Mouse (Mus musculus): Measurements from ENCODE around the gene Eps15. TPM values are rescaled to one million over a fixed set of nuclear protein-coding genes. Genes with fewer than 3 reads are reported as not detected.

Gene Eps15
- polyA plus RNA-seq, 1 experiment, result 83.9 TPM

DNA sequence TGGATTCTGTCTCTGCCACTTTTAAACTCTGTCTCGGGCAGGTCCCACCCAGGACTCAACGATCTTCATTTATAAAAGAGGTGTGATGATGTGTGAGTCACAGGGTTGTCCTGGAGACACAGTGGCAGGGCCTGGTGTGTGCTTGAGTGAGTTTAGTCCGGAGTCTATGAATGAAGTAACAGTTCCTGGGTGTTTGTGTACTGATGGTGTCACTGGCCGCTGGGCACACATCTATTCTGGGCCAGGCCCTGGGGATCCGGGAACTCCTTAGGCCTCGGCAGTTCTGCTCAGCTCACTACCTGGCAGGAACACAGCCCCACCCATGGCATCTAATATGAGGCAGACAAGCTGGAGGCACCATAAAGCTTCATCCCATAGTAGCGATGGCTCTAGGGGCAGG, 141.5 kb downstream of the Eps15 start:
- TF ChIP-seq POLR2A (IDR thresholded peaks at IDR 0.05; ENCODE audit: low read depth, low read length), result no peak
- TF ChIP-seq CTCF (IDR thresholded peaks at IDR 0.05; ENCODE audit: borderline replicate concordance, insufficient read depth, low read length), result no peak
- Histone ChIP-seq H3K4me3 (ENCODE audit: insufficient read depth, low read length) (no peak overlapping the region), H3K4me1 (ENCODE audit: control insufficient read depth, insufficient read depth, low read length) (no peaks in the 10 kb centered on the region), H3K27ac (ENCODE audit: insufficient read depth, low read length) (no peak overlapping the region)

- no peak overlapping the region for H3K27ac ChIP-seq (ENCODE audit: insufficient read depth, low read length)
Measured at GRCm38 (mm10) chr4:109422436-109422835, 142.4 kb downstream of the Eps15 start.

GRCm38 (mm10) chr4:109423438-109423837, 143.4 kb downstream of the Eps15 start:
- Histone ChIP-seq H3K4me3 (ENCODE audit: insufficient read depth, low read length) (no peak overlapping the region), H3K4me1 (ENCODE audit: control insufficient read depth, insufficient read depth, low read length) (no peaks in the 10 kb centered on the region), H3K27ac (ENCODE audit: insufficient read depth, low read length) (no peak overlapping the region)
- no peak for TF ChIP-seq CTCF (IDR thresholded peaks at IDR 0.05; ENCODE audit: borderline replicate concordance, insufficient read depth, low read length)
- no peak for TF ChIP-seq POLR2A (IDR thresholded peaks at IDR 0.05; ENCODE audit: low read depth, low read length)

More at GRCm38 (mm10) chr4:109422436-109422835, 142.4 kb downstream of the Eps15 start:
- Histone ChIP-seq H3K4me3 (ENCODE audit: insufficient read depth, low read length) (no peak overlapping the region), H3K4me1 (ENCODE audit: control insufficient read depth, insufficient read depth, low read length) (no peaks in the 10 kb centered on the region)
- no peak for TF ChIP-seq POLR2A (IDR thresholded peaks at IDR 0.05; ENCODE audit: low read depth, low read length)

DNA sequence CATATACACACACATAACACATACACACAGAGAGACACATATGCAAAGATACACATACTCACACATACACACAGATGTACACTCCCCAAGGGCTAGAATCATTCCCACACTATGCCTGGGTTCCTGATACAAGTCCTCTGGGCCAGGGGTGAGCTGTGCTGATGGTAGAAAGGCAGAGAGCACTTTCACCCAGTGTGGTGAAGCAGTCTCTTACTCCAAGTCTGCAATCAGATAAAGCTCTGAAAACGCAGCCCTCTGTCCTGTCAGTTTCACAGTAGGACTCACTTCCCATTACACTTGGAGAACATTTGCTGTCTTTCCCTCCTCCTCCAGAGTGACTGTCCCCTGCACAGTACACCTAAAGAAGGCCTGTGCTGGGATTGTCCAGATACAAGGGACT, 147.0 kb downstream of the Eps15 start:
- no peak for TF ChIP-seq POLR2A (IDR thresholded peaks at IDR 0.05; ENCODE audit: low read depth, low read length)
- TF ChIP-seq CTCF (IDR thresholded peaks at IDR 0.05; ENCODE audit: borderline replicate concordance, insufficient read depth, low read length), result no peak
- Histone ChIP-seq H3K4me3 (ENCODE audit: insufficient read depth, low read length) (no peak overlapping the region), H3K27ac (ENCODE audit: insufficient read depth, low read length) (no peak overlapping the region), H3K4me1 (ENCODE audit: control insufficient read depth, insufficient read depth, low read length) (no peaks in the 10 kb centered on the region; the same call in 1 of the 2 replicates)

- no peak for TF ChIP-seq CTCF (IDR thresholded peaks at IDR 0.05; ENCODE audit: borderline replicate concordance, insufficient read depth, low read length)
- TF ChIP-seq POLR2A (IDR thresholded peaks at IDR 0.05; ENCODE audit: low read depth, low read length), result no peak
- Histone ChIP-seq H3K4me3 (ENCODE audit: insufficient read depth, low read length) (no peak overlapping the region), H3K27ac (ENCODE audit: insufficient read depth, low read length) (no peak overlapping the region), H3K4me1 (ENCODE audit: control insufficient read depth, insufficient read depth, low read length) (peaks cover 6% of the 10 kb centered on the region; the same call in 1 of the 2 replicates)
Measured at GRCm38 (mm10) chr4:109430250-109430649, 150.2 kb downstream of the Eps15 start.

DNA sequence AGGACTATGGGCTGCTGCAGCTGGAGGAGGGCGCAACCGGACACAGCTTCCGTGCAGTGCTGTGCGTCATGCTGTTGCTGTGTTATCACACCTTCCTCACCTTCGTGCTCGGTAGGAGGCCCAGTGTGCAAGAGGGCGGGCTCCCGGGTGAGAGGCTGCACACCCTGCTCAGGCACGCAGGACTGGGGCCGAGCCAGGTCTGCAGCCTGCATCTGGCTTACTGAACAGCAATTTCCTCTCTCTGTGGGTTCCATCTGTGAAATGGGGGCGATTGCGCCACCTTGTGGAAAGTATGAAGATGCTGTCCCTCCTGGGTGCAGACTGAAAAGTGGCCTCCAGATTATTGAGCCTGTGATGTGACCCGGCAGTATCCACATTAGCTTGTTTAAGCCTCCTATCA, 150.8 kb downstream of the Eps15 start:
- H3K27ac ChIP-seq (ENCODE audit: insufficient read depth, low read length), result no peak overlapping the region
- peaks cover 6% of the 10 kb centered on the region; the same call in 1 of the 2 replicates for H3K4me1 ChIP-seq (ENCODE audit: control insufficient read depth, insufficient read depth, low read length)
- no peak overlapping the region for H3K4me3 ChIP-seq (ENCODE audit: insufficient read depth, low read length)
- TF ChIP-seq CTCF (IDR thresholded peaks at IDR 0.05; ENCODE audit: borderline replicate concordance, insufficient read depth, low read length) (0 out of 2 replicates have a peak, but pooled peaks have one; percentile 7), POLR2A (IDR thresholded peaks at IDR 0.05; ENCODE audit: low read depth, low read length) (no peak)

DNA sequence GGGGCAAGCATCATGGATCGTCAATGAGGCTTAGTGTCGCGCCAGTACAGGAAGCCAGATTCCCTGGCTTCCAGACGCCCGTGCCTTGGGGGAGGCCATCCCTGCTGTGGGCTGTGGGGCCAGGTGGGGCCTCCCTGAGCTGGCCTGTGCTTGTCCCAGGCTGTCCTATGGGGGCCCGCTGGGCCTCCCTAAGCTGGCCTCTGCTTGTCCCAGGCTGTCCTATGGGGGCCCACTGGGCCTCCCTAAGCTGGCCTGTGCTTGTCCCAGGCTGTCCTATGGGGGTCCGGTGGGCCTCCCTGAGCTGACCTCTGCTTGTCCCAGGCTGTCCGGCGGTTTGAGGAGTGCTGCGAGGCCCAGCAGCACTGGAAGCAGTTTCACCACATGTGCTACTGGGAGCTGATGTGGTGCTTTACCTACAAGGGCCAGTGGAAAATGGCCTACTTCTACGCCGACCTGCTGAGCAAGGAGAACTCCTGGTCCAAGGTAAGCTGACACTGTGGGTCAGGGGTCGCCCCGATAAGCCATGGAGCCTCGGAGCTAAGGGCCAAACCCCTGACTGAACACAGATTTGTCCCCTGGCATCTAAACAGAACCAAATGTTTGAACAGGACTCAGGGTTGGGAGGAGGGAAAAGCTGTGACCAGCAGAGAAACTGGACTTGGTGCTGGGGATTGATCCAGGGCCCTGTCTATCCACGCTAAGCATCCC, 152.8 kb downstream of the Eps15 start:
- TF ChIP-seq POLR2A (IDR thresholded peaks at IDR 0.05; ENCODE audit: low read depth, low read length) (no peak), CTCF (IDR thresholded peaks at IDR 0.05; ENCODE audit: borderline replicate concordance, insufficient read depth, low read length) (no peak)
- no peak overlapping the region for H3K4me3 ChIP-seq (ENCODE audit: insufficient read depth, low read length)
- peaks cover 6% of the 10 kb centered on the region; the same call in 1 of the 2 replicates for H3K4me1 ChIP-seq (ENCODE audit: control insufficient read depth, insufficient read depth, low read length)
- no peak overlapping the region for H3K27ac ChIP-seq (ENCODE audit: insufficient read depth, low read length)

DNA sequence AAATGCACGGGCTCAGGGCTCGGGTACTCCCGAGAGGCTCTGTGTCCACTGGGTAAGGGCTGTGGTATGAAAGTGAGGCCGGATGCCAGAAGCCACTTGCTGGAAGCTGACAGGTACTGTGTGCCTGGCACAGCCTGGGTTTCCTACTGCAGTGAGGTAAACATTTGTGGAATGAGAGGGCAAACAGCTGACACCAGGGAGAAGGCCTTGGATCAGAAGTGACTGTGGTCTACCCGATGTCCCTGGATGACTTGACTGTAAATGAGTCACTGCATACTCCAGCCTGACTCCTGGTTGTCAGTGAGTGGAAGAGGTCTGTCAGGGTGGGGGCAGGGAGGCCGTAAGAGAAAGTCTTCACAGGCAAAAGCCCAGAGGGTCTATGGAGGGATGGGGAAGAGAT, 153.6 kb downstream of the Eps15 start:
- Histone ChIP-seq H3K4me3 (ENCODE audit: insufficient read depth, low read length) (no peak overlapping the region), H3K27ac (ENCODE audit: insufficient read depth, low read length) (no peak overlapping the region), H3K4me1 (ENCODE audit: control insufficient read depth, insufficient read depth, low read length) (peaks cover 6% of the 10 kb centered on the region; the same call in 1 of the 2 replicates)
- no peak for TF ChIP-seq CTCF (IDR thresholded peaks at IDR 0.05; ENCODE audit: borderline replicate concordance, insufficient read depth, low read length)
- TF ChIP-seq POLR2A (IDR thresholded peaks at IDR 0.05; ENCODE audit: low read depth, low read length), result no peak

- H3K27ac ChIP-seq (ENCODE audit: insufficient read depth, low read length), result no peak overlapping the region
- TF ChIP-seq POLR2A (IDR thresholded peaks at IDR 0.05; ENCODE audit: low read depth, low read length) (no peak), CTCF (IDR thresholded peaks at IDR 0.05; ENCODE audit: borderline replicate concordance, insufficient read depth, low read length) (no peak)
- H3K4me1 ChIP-seq (ENCODE audit: control insufficient read depth, insufficient read depth, low read length), result peaks cover 9% of the 10 kb centered on the region; the same call in 1 of the 2 replicates
- H3K4me3 ChIP-seq (ENCODE audit: insufficient read depth, low read length), result no peak overlapping the region
Measured at GRCm38 (mm10) chr4:109434256-109434655, 154.2 kb downstream of the Eps15 start.

Other genes with a start within 250 kb of the Eps15 start
- 113 and 127 TPM in 2 replicates for gene Osbpl9, start 78.0 kb upstream of the Eps15 start, polyA plus RNA-seq (2011; ENCODE audit: insufficient read length, low read depth, missing spikeins)
- gene Calr4, start 45.8 kb upstream of the Eps15 start, polyA plus RNA-seq (2011; ENCODE audit: insufficient read length, low read depth, missing spikeins), result not detected in 2 replicates
- gene Ttc39a, start 126.4 kb downstream of the Eps15 start, polyA plus RNA-seq (2011; ENCODE audit: insufficient read length, low read depth, missing spikeins), result 0.83 and 2.7 TPM in 2 replicates
- gene Rnf11, start 204.5 kb downstream of the Eps15 start, polyA plus RNA-seq (2011; ENCODE audit: insufficient read length, low read depth, missing spikeins), result 134 and 135 TPM in 2 replicates